Mouse (Mus musculus) G1E (cell line): ENCODE measurements around the gene Nbl1. TPM values are rescaled to one million over a fixed set of nuclear protein-coding genes. Genes with fewer than 3 reads are reported as not detected.

Source experiments
- ATAC-seq: 2 replicates; pipeline ENCODE4 v1.8.0; 2016; ENCODE audit warnings: mild to moderate bottlenecking; ENCODE audit not compliant: insufficient number of reproducible peaks, poor library complexity, low FRiP score, severe bottlenecking; ENCODE audit errors: extremely low read depth
- DNase-seq: peaks from one replicate; pipeline ENCODE4 v3.0.0; 2012; ENCODE audit warnings: low spot score
- H3K27me3 ChIP-seq: 2 replicates; pipeline ENCODE4 v1.6.1; 2012; ENCODE audit warnings: mild to moderate bottlenecking, low read length, inconsistent platforms; ENCODE audit not compliant: insufficient read depth
- H3K36me3 ChIP-seq: replicated peaks from 2 replicates; pipeline ENCODE3; 2012; ENCODE audit warnings: mild to moderate bottlenecking, inconsistent platforms
- H3K4me1 ChIP-seq: 2 replicates; pipeline ENCODE4 v1.6.1; 2012; ENCODE audit warnings: low read depth, low read length, inconsistent platforms, mixed read lengths; ENCODE audit not compliant: insufficient read depth
- H3K4me3 ChIP-seq: 2 replicates; pipeline ENCODE4 v1.5.1; 2012; ENCODE audit warnings: low read depth, mild to moderate bottlenecking, inconsistent platforms, low read length, moderate library complexity, mixed read lengths
- H3K9me3 ChIP-seq: replicated peaks from 2 replicates; pipeline ENCODE4 v1.6.1; 2012; ENCODE audit warnings: inconsistent platforms
- CTCF ChIP-seq: IDR thresholded peaks from 2 replicates; pipeline ENCODE4 v1.5.1; 2012; ENCODE audit warnings: low read depth, low read length, inconsistent platforms, mixed read lengths
- GATA1 ChIP-seq: IDR thresholded peaks from 2 replicates; pipeline ENCODE4 v1.6.1; 2012; ENCODE audit warnings: borderline replicate concordance, low read length, inconsistent platforms, mixed read lengths
- GATA2 ChIP-seq: IDR thresholded peaks from 2 replicates; pipeline ENCODE4 v1.6.1; 2012; ENCODE audit warnings: low read depth, low read length, inconsistent platforms, borderline replicate concordance
- POLR2AphosphoS5 ChIP-seq: IDR thresholded peaks from 2 replicates; pipeline ENCODE4 v1.6.1; 2012; ENCODE audit warnings: low read depth, low read length, inconsistent platforms; ENCODE audit not compliant: insufficient replicate concordance
- TAL1 ChIP-seq: conservative IDR thresholded peaks from 2 replicates; pipeline ENCODE4 v1.6.1; 2012; ENCODE audit warnings: low read depth, low read length, inconsistent platforms, mixed read lengths
- polyA plus RNA-seq: library from polyadenylated mRNA; stranded (reverse); fragments of >175 nt; gene quantifications from 2 replicates; pipeline ENCODE4 v1.2.3, GENCODE M21; 2012
- total RNA-seq, 2 experiments: library from RNA; stranded (forward) in 1 of 2; stranded (reverse) in 1 of 2; fragments of 200-1000 nt in 1 of 2; fragments of >200 nt in 1 of 2; fragmentation: Nextera tagmentation in 1 of 2; gene quantifications; 2 replicates each; pipeline ENCODE4 v1.2.3; 2014 to 2017

Nbl1 gene
- total and polyA plus RNA-seq, 3 experiments, result 0.05 to 0.11 TPM; not detected in 1

GRCm38 (mm10) chr4:139048518-139048917 lies 44.3 kb downstream of the Nbl1 start:
- TF ChIP-seq CTCF, result no peak
- ATAC-seq (no peak), DNase-seq (no peak)
- Histone ChIP-seq H3K4me3 (no peak overlapping the region), H3K36me3 (peaks cover 88% of the 10 kb centered on the region), H3K4me1 (peaks cover 2% of the 10 kb centered on the region; the same call in 1 of the 2 replicates), H3K27me3 (no peaks in the 10 kb centered on the region), H3K9me3 (peaks cover 4% of the 10 kb centered on the region)

GRCm38 (mm10) chr4:139046354-139046753 lies 46.4 kb downstream of the Nbl1 start:
- TF ChIP-seq POLR2AphosphoS5 (no peak), TAL1 (no peak), CTCF (no peak)
- no peak for DNase-seq
- Histone ChIP-seq H3K27me3 (no peaks in the 10 kb centered on the region), H3K9me3 (peaks cover 4% of the 10 kb centered on the region), H3K4me1 (peaks cover 2% of the 10 kb centered on the region; the same call in 1 of the 2 replicates), H3K36me3 (peaks cover 77% of the 10 kb centered on the region), H3K4me3 (no peak overlapping the region)
- no peak for ATAC-seq

- Histone ChIP-seq H3K4me1 (peaks cover 2% of the 10 kb centered on the region; the same call in 1 of the 2 replicates), H3K27me3 (no peaks in the 10 kb centered on the region), H3K9me3 (peaks cover 4% of the 10 kb centered on the region), H3K4me3 (no peak overlapping the region), H3K36me3 (peaks cover 80% of the 10 kb centered on the region)
- DNase-seq (no peak), ATAC-seq (no peak)
- no peak for TF ChIP-seq CTCF
- no peak for TF ChIP-seq POLR2AphosphoS5
- no peak for TF ChIP-seq GATA1
- no peak for TF ChIP-seq GATA2
Observed at GRCm38 (mm10) chr4:139044566-139044965, 48.2 kb downstream of the Nbl1 start.

GRCm38 (mm10) chr4:139043600-139043999 lies 49.2 kb downstream of the Nbl1 start:
- Histone ChIP-seq H3K4me1 (peaks cover 2% of the 10 kb centered on the region; the same call in 1 of the 2 replicates), H3K4me3 (no peak overlapping the region), H3K9me3 (peaks cover 4% of the 10 kb centered on the region), H3K27me3 (no peaks in the 10 kb centered on the region), H3K36me3 (peaks cover 83% of the 10 kb centered on the region)
- DNase-seq (no peak), ATAC-seq (no peak)
- TF ChIP-seq TAL1 (no peak), GATA2 (no peak), POLR2AphosphoS5 (no peak), CTCF (no peak), GATA1 (no peak)

- peaks cover 2% of the 10 kb centered on the region; the same call in 1 of the 2 replicates for H3K4me1 ChIP-seq
- peaks cover 83% of the 10 kb centered on the region for H3K36me3 ChIP-seq
- ATAC-seq (no peak), DNase-seq (no peak)
- no peaks in the 10 kb centered on the region for H3K27me3 ChIP-seq
- TF ChIP-seq CTCF, result no peak
- TF ChIP-seq GATA2, result no peak
- no peak for TF ChIP-seq GATA1
- TF ChIP-seq POLR2AphosphoS5, result no peak
- TF ChIP-seq TAL1, result no peak
- no peak overlapping the region for H3K4me3 ChIP-seq
- peaks cover 4% of the 10 kb centered on the region for H3K9me3 ChIP-seq
Observed at GRCm38 (mm10) chr4:139042611-139043010, 50.2 kb downstream of the Nbl1 start.

GRCm38 (mm10) chr4:139040084-139040839 lies 52.5 kb downstream of the Nbl1 start:
- H3K36me3 ChIP-seq, result peaks cover 85% of the 10 kb centered on the region
- H3K9me3 ChIP-seq, result peaks cover 8% of the 10 kb centered on the region
- TF ChIP-seq POLR2AphosphoS5, result no peak
- no peak for TF ChIP-seq CTCF
- TF ChIP-seq GATA1, result no peak
- TF ChIP-seq GATA2, result no peak
- no peak for TF ChIP-seq TAL1
- H3K4me3 ChIP-seq, result no peak overlapping the region
- no peaks in the 10 kb centered on the region for H3K4me1 ChIP-seq
- ATAC-seq (no peak), DNase-seq (no peak)
- no peaks in the 10 kb centered on the region for H3K27me3 ChIP-seq
